Mouse (Mus musculus): ENCODE data around the gene Ripor3. TPM values are rescaled to one million over a fixed set of nuclear protein-coding genes. Genes with fewer than 3 reads are reported as not detected.

Ripor3 gene
- polyA plus RNA-seq, 1 experiment = 18.2 TPM

- no peak for TF ChIP-seq GATA1 (IDR thresholded peaks at IDR 0.05; ENCODE audit: low read length)
Observed at GRCm38 (mm10) chr2:168042019-168042418, 31.6 kb upstream of the Ripor3 start.

GRCm38 (mm10) chr2:168040751-168041150 lies 30.3 kb upstream of the Ripor3 start:
- no peak for TF ChIP-seq GATA1 (IDR thresholded peaks at IDR 0.05; ENCODE audit: low read length)

DNA sequence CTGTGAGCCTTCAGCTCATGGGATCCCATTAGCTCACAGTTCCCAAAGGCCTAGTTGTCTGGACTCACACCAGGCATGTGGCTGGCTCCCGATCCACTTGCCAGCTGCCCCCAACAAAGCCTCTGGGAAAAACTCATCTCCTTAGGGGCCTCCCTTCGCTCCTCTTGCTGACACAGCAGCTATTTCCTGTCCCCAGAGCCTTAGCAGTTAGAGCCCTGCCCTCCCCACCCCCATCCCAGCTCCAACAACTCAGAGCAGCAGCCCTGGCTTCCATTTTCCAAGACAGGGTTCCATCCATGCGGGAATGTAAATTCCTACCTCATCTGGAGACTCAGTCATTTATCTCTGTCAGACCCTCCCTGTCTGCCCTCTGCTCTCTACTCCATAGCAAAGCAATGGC lies 26.6 kb upstream of the Ripor3 start:
- TF ChIP-seq GATA1 (IDR thresholded peaks at IDR 0.05; ENCODE audit: low read length) = no peak

GRCm38 (mm10) chr2:168035907-168036306 lies 25.5 kb upstream of the Ripor3 start:
- TF ChIP-seq GATA1 (IDR thresholded peaks at IDR 0.05; ENCODE audit: low read length) = no peak

DNA sequence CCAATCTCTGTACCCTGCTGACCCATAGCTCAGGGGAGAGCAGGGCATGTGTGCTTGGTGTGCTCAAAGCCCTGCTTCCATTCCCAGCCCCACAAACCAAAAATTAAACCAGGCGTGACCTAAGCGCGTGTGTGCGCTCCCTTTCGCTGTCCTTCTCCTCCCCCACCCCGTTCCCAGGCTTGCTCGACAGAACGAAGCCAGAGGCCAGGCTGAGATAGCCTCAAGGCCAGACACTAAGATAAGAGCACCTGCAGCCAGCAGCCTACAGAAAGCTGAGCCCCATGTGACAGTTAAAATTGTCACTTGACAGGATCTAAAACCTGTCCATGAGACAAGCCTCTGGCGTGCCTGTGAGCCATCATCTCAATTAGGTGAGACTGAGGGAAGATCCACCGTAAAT lies 23.5 kb upstream of the Ripor3 start:
- no peak for TF ChIP-seq GATA1 (IDR thresholded peaks at IDR 0.05; ENCODE audit: low read length)

GRCm38 (mm10) chr2:168031842-168032241 lies 21.4 kb upstream of the Ripor3 start:
- no peak for TF ChIP-seq GATA1 (IDR thresholded peaks at IDR 0.05; ENCODE audit: low read length)

DNA sequence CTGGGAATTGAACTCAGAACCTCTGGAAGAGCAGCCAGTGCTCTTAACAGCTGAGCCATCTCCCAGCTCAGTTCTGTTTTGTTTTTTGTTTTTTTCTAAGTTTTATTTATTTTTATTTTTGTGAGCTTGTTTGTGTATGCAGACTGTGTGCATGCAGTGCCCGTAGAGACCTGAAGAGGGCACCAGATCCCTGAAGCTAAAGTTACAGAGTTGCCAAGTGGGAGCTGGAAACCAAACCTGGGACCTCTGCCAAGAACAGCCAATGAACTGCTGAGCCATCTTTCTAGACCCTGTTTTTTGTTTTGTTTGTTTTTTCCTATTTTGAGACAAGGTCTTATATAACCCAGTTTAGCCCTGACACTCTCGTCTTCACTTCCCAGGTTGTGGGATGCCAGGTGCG lies 18.0 kb upstream of the Ripor3 start:
- no peak for TF ChIP-seq GATA1 (IDR thresholded peaks at IDR 0.05; ENCODE audit: low read length)

DNA sequence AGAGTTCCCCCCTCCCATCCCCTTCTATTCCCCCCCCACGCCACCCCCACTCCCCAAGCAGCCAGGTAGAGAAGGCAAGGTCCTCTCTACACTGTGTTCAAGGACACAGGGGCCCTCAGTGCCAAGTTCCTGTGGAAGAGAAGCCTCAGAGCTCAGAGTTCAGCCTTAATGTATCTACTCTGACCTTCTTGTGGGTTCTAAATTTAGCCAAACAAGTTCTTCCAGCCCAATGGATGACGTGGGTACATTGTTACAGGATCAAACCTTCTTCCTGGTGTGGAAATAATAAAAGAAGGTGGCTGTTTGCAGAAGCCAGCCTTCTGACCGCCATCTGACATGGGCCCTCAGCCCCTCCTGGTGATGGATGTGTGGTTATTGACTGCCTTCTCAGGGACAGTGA lies 16.0 kb upstream of the Ripor3 start:
- TF ChIP-seq GATA1 (IDR thresholded peaks at IDR 0.05; ENCODE audit: low read length) = no peak

DNA sequence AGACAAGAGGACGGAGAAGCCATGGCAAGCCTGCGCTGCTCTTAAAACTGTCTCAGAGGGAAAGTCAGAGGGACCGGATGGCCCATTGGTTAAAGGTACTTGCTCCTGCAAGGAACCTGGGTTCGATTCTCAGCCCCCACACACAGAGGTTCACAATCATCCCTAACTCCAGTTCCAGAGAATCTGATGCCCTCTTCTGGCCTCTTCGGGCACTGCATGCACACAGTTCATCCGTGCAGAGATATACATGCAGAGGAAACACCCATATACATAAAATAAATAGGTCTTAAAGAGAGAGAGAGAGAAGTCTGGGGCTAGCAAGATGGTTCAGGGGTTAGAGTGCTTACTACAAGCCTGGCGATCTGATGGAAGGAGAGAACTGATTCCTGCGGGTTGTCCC lies 15.5 kb upstream of the Ripor3 start:
- TF ChIP-seq GATA1 (IDR thresholded peaks at IDR 0.05; ENCODE audit: low read length) = no peak

- no peak for TF ChIP-seq GATA1 (IDR thresholded peaks at IDR 0.05; ENCODE audit: low read length)
Observed at GRCm38 (mm10) chr2:168025174-168025573, 14.8 kb upstream of the Ripor3 start.

DNA sequence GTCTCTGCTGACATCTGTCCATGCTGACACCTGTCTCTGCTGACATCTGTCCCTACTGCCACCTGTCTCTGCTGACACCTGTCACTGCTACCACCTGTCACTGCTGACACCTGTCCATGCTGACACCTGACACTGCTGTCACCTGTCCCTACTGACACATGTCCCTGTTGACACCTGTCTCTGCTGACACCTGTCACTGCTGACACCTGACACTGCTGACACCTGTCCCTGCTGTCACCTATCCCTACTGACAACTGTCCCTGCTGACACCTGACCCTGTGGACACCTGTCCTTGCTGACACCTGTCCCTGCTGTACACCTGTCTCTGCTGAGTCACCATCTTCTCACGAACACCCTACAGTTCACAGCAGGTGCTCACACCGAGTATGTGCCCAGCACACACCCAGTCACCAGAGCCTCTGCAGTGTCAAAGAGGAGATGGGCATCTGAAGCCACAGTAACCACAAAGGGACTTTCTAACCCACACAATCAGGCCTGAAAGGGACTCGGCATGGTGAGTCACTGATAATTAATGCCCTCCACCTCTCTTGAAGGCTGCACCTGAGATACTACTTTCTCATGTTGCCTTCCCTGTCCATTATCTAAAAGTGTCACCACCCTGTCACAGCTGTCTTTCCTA lies 13.5 kb upstream of the Ripor3 start:
- TF ChIP-seq GATA1 (IDR thresholded peaks at IDR 0.05; ENCODE audit: low read length) = no peak

GRCm38 (mm10) chr2:168019201-168019715 lies 8.8 kb upstream of the Ripor3 start:
- TF ChIP-seq GATA1 (IDR thresholded peaks at IDR 0.05; ENCODE audit: low read length) = no peak

GRCm38 (mm10) chr2:168016951-168017391 lies 6.6 kb upstream of the Ripor3 start:
- TF ChIP-seq GATA1 (IDR thresholded peaks at IDR 0.05; ENCODE audit: low read length) = no peak

- no peak for TF ChIP-seq GATA1 (IDR thresholded peaks at IDR 0.05; ENCODE audit: low read length)
Observed at GRCm38 (mm10) chr2:168010893-168011292, 475 bp upstream of the Ripor3 start.

DNA sequence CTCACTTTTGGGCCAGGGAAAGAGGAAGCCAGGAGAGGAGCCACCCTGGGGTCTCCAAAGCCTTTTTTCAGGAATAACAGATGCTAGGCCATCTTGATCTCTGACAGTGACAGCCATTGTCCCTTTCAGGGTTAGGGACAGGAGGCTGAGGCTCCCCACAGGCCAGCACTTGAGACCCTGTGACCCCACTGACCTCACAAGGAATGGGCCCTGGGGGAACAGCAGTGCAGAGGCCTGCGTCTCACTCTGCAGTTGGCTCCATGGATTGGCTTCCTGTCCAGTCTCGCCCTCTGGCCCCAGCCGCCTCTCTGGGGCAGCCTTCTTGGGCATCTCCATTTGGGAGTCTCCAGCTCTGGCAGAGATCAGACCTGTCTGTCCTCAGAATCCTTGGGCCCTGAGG lies 2.3 kb downstream of the Ripor3 start:
- no peak for TF ChIP-seq GATA1 (IDR thresholded peaks at IDR 0.05; ENCODE audit: low read length)

DNA sequence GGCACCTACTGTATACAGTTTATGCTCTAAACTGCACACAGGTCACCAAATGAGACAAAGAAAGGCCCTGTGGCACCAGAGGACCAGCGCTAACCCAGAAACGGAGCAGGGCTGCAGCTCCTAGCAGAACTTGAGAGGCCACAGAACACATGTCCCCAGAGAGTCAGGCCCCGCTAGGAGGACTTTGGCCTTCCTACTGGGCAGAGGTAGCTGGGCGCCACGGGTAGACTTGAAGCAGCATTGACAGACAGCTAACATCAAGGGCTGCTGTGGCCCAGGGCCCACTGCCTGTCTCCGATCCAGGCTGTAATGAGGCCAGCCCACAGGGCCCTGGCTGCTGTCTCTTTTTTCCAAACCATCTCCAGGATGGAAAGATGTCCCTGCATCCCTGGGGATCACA lies 3.9 kb downstream of the Ripor3 start:
- no peak for TF ChIP-seq GATA1 (IDR thresholded peaks at IDR 0.05; ENCODE audit: low read length)

DNA sequence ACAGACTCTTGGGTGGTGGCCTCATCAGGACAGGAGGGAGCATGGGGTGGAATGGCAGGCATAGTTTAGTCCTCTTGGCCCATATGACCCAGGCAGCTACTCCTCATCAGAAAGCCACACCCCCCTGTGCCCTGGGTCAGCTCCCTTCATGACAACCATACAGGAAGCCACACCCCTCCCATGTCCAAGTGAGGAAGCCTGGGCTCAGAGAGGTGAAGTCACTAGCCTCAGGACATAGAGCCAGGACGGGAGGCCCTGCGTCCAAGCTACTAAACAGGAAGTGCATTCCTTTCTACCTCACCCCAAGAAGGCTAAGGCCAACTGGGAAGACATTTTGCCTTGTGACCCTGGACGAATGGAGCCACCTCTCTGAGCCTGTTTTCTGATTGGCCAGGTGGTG lies 4.8 kb downstream of the Ripor3 start:
- no peak for TF ChIP-seq GATA1 (IDR thresholded peaks at IDR 0.05; ENCODE audit: low read length)

DNA sequence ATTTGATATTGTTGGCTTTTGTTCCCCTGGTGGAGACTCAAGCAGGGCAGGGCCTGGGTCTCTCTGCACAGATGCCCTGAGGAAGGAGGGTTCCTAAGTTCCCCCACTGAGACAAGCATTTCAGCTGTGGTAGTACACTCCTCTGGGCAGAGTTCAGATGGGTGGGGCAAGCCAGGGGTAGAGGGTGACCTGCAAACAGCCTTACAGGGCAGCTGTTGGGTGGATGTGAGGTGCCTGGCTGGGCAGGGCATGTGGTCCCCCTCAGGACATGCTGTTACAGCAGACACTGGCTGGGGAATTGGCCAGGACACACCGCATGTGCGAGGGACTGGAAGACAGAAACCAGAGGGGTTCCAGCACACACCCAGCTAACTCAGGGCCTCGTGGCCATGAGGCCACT lies 5.4 kb downstream of the Ripor3 start:
- no peak for TF ChIP-seq GATA1 (IDR thresholded peaks at IDR 0.05; ENCODE audit: low read length)
